Comparison of ENCODE assay signal across 12 mouse cellular contexts in genomic region chr13:6635138-6636076, GRCm38 (mm10). TPM values are rescaled to one million over a fixed set of nuclear protein-coding genes. Genes with fewer than 3 reads are reported as not detected.
DNase-seq lines count a peak whose midpoint lies in the region; TF ChIP-seq lines count a peak whose summit lies in the region.
"Had no signal": no experiment of that assay in that cellular context is flagged by ENCODE, and none has a peak within 500 bp of the region (broad histone marks: within the 10 kb centered on the region; RNA-seq: fewer than 3 reads in every experiment).

No protein-coding gene starts in this region.

- no peaks in the 10 kb centered on the region for H3K79me2 ChIP-seq in liver, adult 2 months (ENCODE audit: control insufficient read depth, insufficient read depth, low read length)

- WGBS in kidney, adult 2 months, result 45% methylated on average over 11 of the region's 11 CpGs
- WGBS in heart, embryonic 10.5 days, result 24% methylated on average over 11 of the region's 11 CpGs
- 61% methylated on average over 11 of the region's 11 CpGs for WGBS in liver, adult 2 months

- DNase-seq in kidney, adult 11 months, result peak; percentile 23
- DNase-seq in kidney, adult 2 months, result no peak
- DNase-seq in heart, embryonic 10.5 days (ENCODE audit: low spot score), result peak; percentile 82
- peak; percentile 32 for DNase-seq in liver, adult 2 months (ENCODE audit: extremely low read depth, low read depth, low spot score)
- no peak for DNase-seq in left cerebral cortex, adult 9 months (ENCODE audit: low spot score in 2 of 2)
- no peak for DNase-seq in adipocyte (ENCODE audit: low spot score)
- DNase-seq in left cerebral cortex, adult 2 months (ENCODE audit: extremely low spot score in 1 of 2, low spot score in 2 of 2), result no peak
- DNase-seq: adrenal gland, postnatal 36 days had no signal

- no peak overlapping the region for H3K9ac ChIP-seq in liver, adult 2 months (ENCODE audit: low read depth, low read length)
- H3K9ac ChIP-seq: hindbrain, embryonic 14.5 days; limb, embryonic 12.5 days had no signal

- no peak overlapping the region for H3K4me3 ChIP-seq in kidney, adult 2 months (ENCODE audit: insufficient read depth, low read depth, low read length)
- peak overlapping the region; percentile 5; the same call in 1 of the 2 replicates for H3K4me3 ChIP-seq in E14TG2a.4 (replicated peaks; ENCODE audit: low read length)
- H3K4me3 ChIP-seq in heart, embryonic 10.5 days, result no peak overlapping the region
- no peak overlapping the region for H3K4me3 ChIP-seq in liver, adult 2 months (ENCODE audit: insufficient read depth, low read depth, low read length)
- H3K4me3 ChIP-seq in left cerebral cortex, adult 2 months, result no peak overlapping the region
- H3K4me3 ChIP-seq: forebrain, embryonic 10.5 days; limb, embryonic 12.5 days had no signal

- intact Hi-C loops in left cerebral cortex, adult 2 months (cut with DNase I), result no loop called here

- no peak for TF ChIP-seq CTCF in kidney, adult 2 months (conservative IDR thresholded peaks at IDR 0.05; ENCODE audit: insufficient read depth, insufficient read length, low read depth, low read length)
- TF ChIP-seq CTCF in E14TG2a.4 (conservative IDR thresholded peaks at IDR 0.05; ENCODE audit: low read length), result no peak
- no peak for TF ChIP-seq CTCF in liver, adult 2 months (IDR thresholded peaks at IDR 0.05; ENCODE audit: low read depth, low read length)
- TF ChIP-seq CTCF in left cerebral cortex, adult 2 months (IDR thresholded peaks at IDR 0.05), result no peak

- no peaks in the 10 kb centered on the region for H3K27me3 ChIP-seq in kidney, adult 2 months (replicated peaks; ENCODE audit: control insufficient read depth, insufficient read depth, low read length)
- no peaks in the 10 kb centered on the region for H3K27me3 ChIP-seq in E14TG2a.4 (ENCODE audit: insufficient read depth, low read length)
- H3K27me3 ChIP-seq in heart, embryonic 10.5 days (ENCODE audit: insufficient read depth, poor library complexity, severe bottlenecking), result no peaks in the 10 kb centered on the region
- H3K27me3 ChIP-seq in liver, adult 2 months (ENCODE audit: control insufficient read depth, insufficient read depth, low read length), result no peaks in the 10 kb centered on the region
- H3K27me3 ChIP-seq: limb, embryonic 12.5 days had no signal

- no peaks in the 10 kb centered on the region for H3K36me3 ChIP-seq in kidney, adult 2 months (ENCODE audit: control insufficient read depth, insufficient read depth, low read length)
- H3K36me3 ChIP-seq in E14TG2a.4 (ENCODE audit: insufficient read depth, low read length), result peaks cover 100% of the 10 kb centered on the region
- H3K36me3 ChIP-seq in heart, embryonic 10.5 days, result no peaks in the 10 kb centered on the region
- H3K36me3 ChIP-seq in liver, adult 2 months (ENCODE audit: control insufficient read depth, insufficient read depth, low read length), result no peaks in the 10 kb centered on the region
- H3K36me3 ChIP-seq: forebrain, embryonic 10.5 days; limb, embryonic 12.5 days had no signal

- H3K9me3 ChIP-seq in E14TG2a.4 (ENCODE audit: low read length), result peaks cover 28% of the 10 kb centered on the region
- H3K9me3 ChIP-seq in heart, embryonic 10.5 days, result no peaks in the 10 kb centered on the region
- H3K9me3 ChIP-seq: forebrain, embryonic 10.5 days; limb, embryonic 12.5 days had no signal

- no peak overlapping the region for H3K27ac ChIP-seq in kidney, adult 2 months (ENCODE audit: insufficient read depth, low read depth, low read length)
- H3K27ac ChIP-seq in heart, embryonic 10.5 days, result peak overlapping the region; percentile 76
- H3K27ac ChIP-seq in liver, adult 2 months (replicated peaks; ENCODE audit: insufficient read depth, low read depth, low read length), result no peak overlapping the region
- H3K27ac ChIP-seq in left cerebral cortex, adult 2 months, result no peak overlapping the region
- H3K27ac ChIP-seq: forebrain, embryonic 10.5 days; hindbrain, embryonic 14.5 days; limb, embryonic 12.5 days had no signal

- TF ChIP-seq POLR2A in kidney, adult 2 months (IDR thresholded peaks at IDR 0.05; ENCODE audit: low read depth, low read length), result no peak
- no peak for TF ChIP-seq POLR2A in liver, adult 2 months (IDR thresholded peaks at IDR 0.05; ENCODE audit: extremely low read depth, insufficient read depth, low read length)

- peaks cover 16% of the 10 kb centered on the region for H3K4me1 ChIP-seq in kidney, adult 2 months (ENCODE audit: control insufficient read depth, insufficient read depth, low read length)
- H3K4me1 ChIP-seq in E14TG2a.4 (replicated peaks; ENCODE audit: low read depth, low read length), result peaks cover 95% of the 10 kb centered on the region
- H3K4me1 ChIP-seq in heart, embryonic 10.5 days, result peaks cover 77% of the 10 kb centered on the region
- peaks cover 3% of the 10 kb centered on the region; the same call in 1 of the 2 replicates for H3K4me1 ChIP-seq in liver, adult 2 months (ENCODE audit: control insufficient read depth, insufficient read depth, low read length)

RNA-seq across cellular contexts. Expression of gene Pfkp, which starts 13.2 kb away (rescaled TPM):
- 69.4 and 74.6 TPM in 2 replicates for polyA plus RNA-seq in kidney, adult 2 months (2012; rRNA removed)
- polyA plus RNA-seq in heart, embryonic 10.5 days (2016; fragmentation: Nextera tagmentation; extraction: Ambion mirVana), result 121 and 191 TPM in 2 replicates
- 1.8 and 3.2 TPM in 2 replicates for total RNA-seq in liver, adult 2 months (2014; rRNA removed)
- 2.5 and 2.8 TPM in 2 replicates for polyA plus RNA-seq in liver, adult 2 months (2012; rRNA removed)
- total RNA-seq in left cerebral cortex, adult 2 months (2021), result 100 to 1,000 TPM; 299 to 307 TPM

Comparison
In these comparisons a context has a peak if more than half of its experiments do, and no peak if none do; other contexts are left out.
1. DNase-seq: peak in kidney, adult 11 months (single experiment), heart, embryonic 10.5 days (single experiment) and liver, adult 2 months (single experiment); none in kidney, adult 2 months (single experiment), left cerebral cortex, adult 9 months (0 of 2), adipocyte (single experiment) and left cerebral cortex, adult 2 months (0 of 2).
2. RNA of gene Pfkp, which starts 13.2 kb away (polyA plus RNA-seq): 121 to 191 TPM in heart, embryonic 10.5 days and 69.4 to 74.6 TPM in kidney, adult 2 months; 2.5 to 2.8 TPM in liver, adult 2 months; every median in the first group is over 10 times any median in the second.